Mouse (Mus musculus) liver, embryonic 16.5 days (tissue): Measurements from ENCODE around the gene E330017A01Rik. TPM values are rescaled to one million over a fixed set of nuclear protein-coding genes. Genes with fewer than 3 reads are reported as not detected.

ENCODE experiments used
- ATAC-seq: fragments of 200-750 bp; cut with Nextera tagmentation; 2 replicates; pipeline ENCODE4 v1.8.0; 2017; ENCODE audit warnings: low read depth, mild to moderate bottlenecking, moderate number of reproducible peaks, moderate library complexity
- H3K27ac ChIP-seq: fragments of 300-500 bp; sonication (generic); 2 replicates; pipeline ENCODE4 v1.5.1; 2014; ENCODE audit warnings: mild to moderate bottlenecking, low read length
- H3K27me3 ChIP-seq: fragments of 300-500 bp; sonication (generic); 2 replicates; pipeline ENCODE4 v1.6.1; 2014; ENCODE audit warnings: low read depth, low read length, mixed read lengths; ENCODE audit not compliant: control insufficient read depth, insufficient read depth
- H3K36me3 ChIP-seq: fragments of 300-500 bp; sonication (generic); 2 replicates; pipeline ENCODE4 v1.6.1; 2014; ENCODE audit warnings: mild to moderate bottlenecking; ENCODE audit not compliant: control insufficient read depth, insufficient read depth
- H3K4me1 ChIP-seq: fragments of 300-500 bp; sonication (generic); 2 replicates; pipeline ENCODE4 v1.6.1; 2014; ENCODE audit warnings: low read depth, low read length, mixed read lengths; ENCODE audit not compliant: control insufficient read depth
- H3K4me2 ChIP-seq: fragments of 300-500 bp; sonication (generic); 2 replicates; pipeline ENCODE4 v1.6.1; 2014; ENCODE audit warnings: low read depth, low read length, mixed read lengths
- H3K4me3 ChIP-seq: fragments of 300-500 bp; sonication (generic); 2 replicates; pipeline ENCODE4 v1.5.1; 2014; ENCODE audit warnings: low read depth, mild to moderate bottlenecking, low read length
- H3K9ac ChIP-seq: fragments of 300-500 bp; sonication (generic); 2 replicates; pipeline ENCODE4 v1.6.1; 2014; ENCODE audit warnings: low read depth, low read length
- H3K9me3 ChIP-seq: fragments of 300-500 bp; sonication (generic); replicated peaks from 2 replicates; pipeline ENCODE4 v1.6.1; 2016; ENCODE audit warnings: low read length; ENCODE audit not compliant: control insufficient read depth
- WGBS: fragments of 180-500 bp; shearing (Covaris S2); extraction: QIAGEN DNeasy Blood & Tissue Kit; methylation state at CpG from one replicate; pipeline ENCODE4 v1.1.7; 2014; ENCODE audit not compliant: insufficient replicate concordance; 5-methylcytosine and 5-hydroxymethylcytosine counted together
- polyA plus RNA-seq: library from polyadenylated mRNA; unstranded; fragments of >200 nt; fragmentation: Nextera tagmentation; extraction: Ambion mirVana; gene quantifications from 2 replicates; pipeline ENCODE4 v1.2.1, GENCODE M21; 2015

Gene E330017A01Rik
- polyA plus RNA-seq, 1 experiment from 2014 or later, result not detected

DNA sequence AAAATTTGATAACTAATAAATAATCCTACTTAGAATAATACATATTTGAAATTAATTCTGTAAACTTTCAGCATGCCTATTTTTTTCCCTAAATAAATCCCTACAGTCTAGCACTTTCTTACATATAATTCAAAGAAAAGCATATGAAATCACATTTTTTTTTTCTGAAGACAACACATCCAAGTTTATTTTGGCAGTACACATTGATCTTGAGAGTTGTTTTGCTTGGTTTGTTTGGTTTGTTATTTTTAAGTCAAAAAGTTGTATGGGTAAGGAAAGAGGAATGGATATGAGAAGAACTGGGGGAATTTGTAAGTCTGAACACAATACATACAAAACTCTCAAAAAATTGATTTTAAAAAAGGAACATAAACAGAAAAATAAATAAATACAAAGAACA, 17.2 kb upstream of the E330017A01Rik start:
- Histone ChIP-seq H3K9ac (no peak overlapping the region), H3K27ac (no peak overlapping the region), H3K36me3 (no peaks in the 10 kb centered on the region), H3K4me3 (no peak overlapping the region), H3K4me1 (peaks cover 33% of the 10 kb centered on the region), H3K4me2 (no peak overlapping the region), H3K9me3 (no peaks in the 10 kb centered on the region), H3K27me3 (no peaks in the 10 kb centered on the region)
- no peak for ATAC-seq

- no peak overlapping the region for H3K4me3 ChIP-seq
- H3K27me3 ChIP-seq, result no peaks in the 10 kb centered on the region
- no peak overlapping the region for H3K4me2 ChIP-seq
- no peak for ATAC-seq
- H3K4me1 ChIP-seq, result no peaks in the 10 kb centered on the region
- H3K27ac ChIP-seq, result no peak overlapping the region
- no peak overlapping the region for H3K9ac ChIP-seq
- 89% methylated on average over 10 of the region's 10 CpGs for WGBS
- no peaks in the 10 kb centered on the region for H3K36me3 ChIP-seq
- H3K9me3 ChIP-seq, result no peaks in the 10 kb centered on the region
Observed at GRCm38 (mm10) chr16:58649979-58650378, 11.4 kb upstream of the E330017A01Rik start.

GRCm38 (mm10) chr16:58638016-58638415, 523 bp downstream of the E330017A01Rik start:
- Histone ChIP-seq H3K4me3 (no peak overlapping the region), H3K4me2 (no peak overlapping the region), H3K4me1 (peaks cover 11% of the 10 kb centered on the region), H3K9me3 (no peaks in the 10 kb centered on the region), H3K9ac (no peak overlapping the region), H3K36me3 (no peaks in the 10 kb centered on the region), H3K27me3 (no peaks in the 10 kb centered on the region), H3K27ac (no peak overlapping the region)
- ATAC-seq, result no peak
- WGBS, result 65% methylated on average over 7 of the region's 7 CpGs

GRCm38 (mm10) chr16:58637448-58637847, 1.1 kb downstream of the E330017A01Rik start:
- Histone ChIP-seq H3K9me3 (no peaks in the 10 kb centered on the region), H3K9ac (no peak overlapping the region), H3K4me1 (peaks cover 11% of the 10 kb centered on the region), H3K4me3 (no peak overlapping the region), H3K36me3 (no peaks in the 10 kb centered on the region), H3K27me3 (no peaks in the 10 kb centered on the region), H3K4me2 (no peak overlapping the region), H3K27ac (no peak overlapping the region)
- peak; percentile 72 for ATAC-seq
- 25% methylated on average over 4 of the region's 4 CpGs for WGBS

DNA sequence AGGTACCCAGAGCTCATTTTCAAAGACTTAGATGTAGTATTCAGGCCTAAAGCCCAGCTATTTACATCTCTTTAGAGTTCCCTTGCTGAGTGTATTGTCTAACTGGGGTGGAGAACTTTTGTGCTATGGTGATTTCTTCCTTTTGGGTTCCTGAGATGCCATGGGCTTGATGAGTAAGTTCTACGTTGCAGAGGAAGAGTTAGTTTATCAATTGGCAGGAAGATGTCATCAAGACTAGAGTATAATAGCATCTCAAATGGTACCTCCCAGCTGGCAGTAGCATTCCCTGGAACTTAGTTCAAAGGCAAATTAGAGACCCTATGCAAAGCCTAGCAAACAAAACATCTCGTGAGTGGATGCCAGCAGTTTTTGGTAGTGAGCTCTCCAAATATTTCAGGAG, 2.7 kb downstream of the E330017A01Rik start:
- ATAC-seq, result no peak
- H3K4me2 ChIP-seq, result no peak overlapping the region
- no peaks in the 10 kb centered on the region for H3K27me3 ChIP-seq
- no peaks in the 10 kb centered on the region for H3K36me3 ChIP-seq
- WGBS, result 69% methylated on average over 2 of the region's 2 CpGs
- no peaks in the 10 kb centered on the region for H3K9me3 ChIP-seq
- no peak overlapping the region for H3K9ac ChIP-seq
- peaks cover 11% of the 10 kb centered on the region for H3K4me1 ChIP-seq
- no peak overlapping the region for H3K27ac ChIP-seq
- H3K4me3 ChIP-seq, result no peak overlapping the region

DNA sequence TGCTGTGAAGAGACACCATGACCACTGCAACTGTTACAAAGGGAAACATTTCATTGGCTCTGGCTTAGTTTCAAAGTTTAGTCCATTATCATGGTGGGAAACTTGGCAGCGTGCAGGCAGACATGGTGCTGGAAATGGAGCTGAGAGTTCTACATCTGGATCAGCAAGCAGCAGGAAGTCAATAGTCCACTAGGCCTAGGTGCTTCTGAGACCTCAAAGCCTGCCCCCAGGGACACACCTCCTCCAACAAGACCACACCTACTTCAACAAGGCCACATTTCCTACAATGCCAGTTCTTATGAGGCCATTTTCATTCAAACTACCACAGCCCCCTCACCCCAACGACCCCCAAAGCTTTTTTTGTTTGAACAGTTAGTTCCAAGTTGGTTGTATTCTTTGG, 8.8 kb downstream of the E330017A01Rik start:
- H3K27me3 ChIP-seq, result no peaks in the 10 kb centered on the region
- 60% methylated on average over 2 of the region's 2 CpGs for WGBS
- no peak overlapping the region for H3K4me2 ChIP-seq
- no peaks in the 10 kb centered on the region for H3K9me3 ChIP-seq
- no peak overlapping the region for H3K4me3 ChIP-seq
- peak overlapping the region; percentile 36 for H3K27ac ChIP-seq
- peaks cover 34% of the 10 kb centered on the region for H3K4me1 ChIP-seq
- H3K9ac ChIP-seq, result no peak overlapping the region; the same call in 1 of the 2 replicates
- no peaks in the 10 kb centered on the region for H3K36me3 ChIP-seq
- ATAC-seq, result peak; percentile 40; the same call in 1 of the 2 replicates

GRCm38 (mm10) chr16:58628968-58629367, 9.6 kb downstream of the E330017A01Rik start:
- no peak overlapping the region for H3K4me2 ChIP-seq
- H3K27ac ChIP-seq, result peak overlapping the region; percentile 51
- no peak overlapping the region for H3K9ac ChIP-seq
- no peaks in the 10 kb centered on the region for H3K9me3 ChIP-seq
- H3K36me3 ChIP-seq, result no peaks in the 10 kb centered on the region
- WGBS, result 48% methylated on average over 5 of the region's 5 CpGs
- H3K27me3 ChIP-seq, result no peaks in the 10 kb centered on the region
- H3K4me3 ChIP-seq, result no peak overlapping the region
- H3K4me1 ChIP-seq, result peaks cover 34% of the 10 kb centered on the region
- ATAC-seq, result no peak

DNA sequence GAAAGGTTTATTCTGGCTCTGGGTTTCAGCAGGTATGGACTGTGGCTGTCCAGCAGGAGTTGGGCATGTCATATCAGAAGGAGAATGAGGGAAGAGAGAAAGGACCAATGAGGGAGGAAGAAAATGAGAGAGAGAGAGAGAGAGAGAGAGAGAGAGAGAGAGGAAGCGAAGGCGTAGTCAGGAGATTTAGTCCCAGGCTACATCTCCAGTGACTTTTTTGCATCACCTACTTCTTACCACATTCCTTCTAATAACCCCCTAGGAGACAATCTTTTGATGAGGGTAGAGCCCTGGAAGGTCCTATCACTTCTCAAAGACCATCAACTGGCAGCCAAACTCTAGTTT, 10.2 kb downstream of the E330017A01Rik start:
- Histone ChIP-seq H3K9ac (peak overlapping the region; percentile 16; the same call in 1 of the 2 replicates), H3K36me3 (no peaks in the 10 kb centered on the region), H3K4me3 (no peak overlapping the region), H3K27me3 (no peaks in the 10 kb centered on the region), H3K4me2 (no peak overlapping the region), H3K27ac (peak overlapping the region; percentile 67; the same call in 1 of the 2 replicates), H3K9me3 (no peaks in the 10 kb centered on the region), H3K4me1 (peaks cover 34% of the 10 kb centered on the region)
- 89% methylated on average over 2 of the region's 2 CpGs for WGBS
- ATAC-seq, result no peak

DNA sequence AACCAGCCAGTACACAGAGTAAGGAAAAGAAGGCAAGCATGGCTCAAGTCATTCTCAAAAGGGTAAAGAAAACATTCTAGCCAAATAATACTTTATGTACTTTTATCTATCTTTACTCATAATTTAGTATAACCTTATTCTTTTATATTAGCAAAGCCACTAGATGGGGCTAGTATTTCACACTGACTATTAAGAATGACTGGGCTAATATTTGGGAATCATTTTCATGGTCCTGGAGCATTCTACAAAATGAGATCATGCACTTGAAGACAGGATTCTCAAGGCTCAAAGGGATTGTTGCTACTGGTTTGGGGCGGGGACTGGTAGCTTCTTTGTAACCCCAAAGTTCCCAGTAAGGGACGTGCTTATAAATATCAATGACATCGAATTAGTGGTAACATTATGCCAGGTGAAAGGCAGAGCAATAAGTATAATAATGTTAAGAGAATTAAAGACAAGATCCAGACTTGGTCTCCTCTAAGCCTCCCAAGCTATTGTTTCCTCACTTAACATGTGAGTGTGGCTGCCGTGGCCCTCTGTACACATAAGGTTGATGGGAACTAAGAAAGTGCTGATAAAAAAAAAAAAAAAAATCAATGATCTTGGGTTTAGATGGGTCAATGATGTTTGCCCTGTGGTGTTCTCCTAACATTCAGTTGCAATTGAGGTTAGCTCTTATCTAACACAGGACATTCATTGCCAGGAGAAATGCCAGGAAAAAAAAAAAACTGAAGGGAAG, 10.8 kb downstream of the E330017A01Rik start:
- peak; percentile 55 for ATAC-seq
- Histone ChIP-seq H3K36me3 (no peaks in the 10 kb centered on the region), H3K4me2 (no peak overlapping the region), H3K9ac (peak overlapping the region; percentile 11; the same call in 1 of the 2 replicates), H3K27me3 (no peaks in the 10 kb centered on the region), H3K27ac (peak overlapping the region; percentile 67), H3K4me3 (no peak overlapping the region), H3K4me1 (peaks cover 34% of the 10 kb centered on the region), H3K9me3 (no peaks in the 10 kb centered on the region)
- WGBS, result 58% methylated on average over 4 of the region's 4 CpGs
